Mouse (Mus musculus): ENCODE data around the gene Cacul1. TPM values are rescaled to one million over a fixed set of nuclear protein-coding genes. Genes with fewer than 3 reads are reported as not detected.

The Cacul1 gene
- polyA plus RNA-seq, 1 experiment: 21.8 TPM

- Histone ChIP-seq H3K27me3 (ENCODE audit: control insufficient read depth, insufficient read depth, low read length) (no peaks in the 10 kb centered on the region; the same call in 1 of the 2 replicates), H3K4me3 (replicated peaks; ENCODE audit: insufficient read depth, low read depth, low read length) (no peak overlapping the region), H3K4me1 (ENCODE audit: control insufficient read depth, insufficient read depth, low read length) (no peaks in the 10 kb centered on the region), H3K27ac (ENCODE audit: insufficient read depth, low read length) (no peak overlapping the region)
- no peak for DNase-seq
- WGBS: 70% methylated on average over 3 of the region's 3 CpGs
- no peak for TF ChIP-seq POLR2A (IDR thresholded peaks at IDR 0.05; ENCODE audit: borderline replicate concordance, insufficient read depth, low read length)
- TF ChIP-seq CTCF (IDR thresholded peaks at IDR 0.05; ENCODE audit: borderline replicate concordance, insufficient read depth, low read depth, low read length): no peak
Measured at GRCm38 (mm10) chr19:60495772-60496171, 85.1 kb downstream of the Cacul1 start.

- H3K4me3 ChIP-seq (replicated peaks; ENCODE audit: insufficient read depth, low read depth, low read length): no peak overlapping the region
- H3K27me3 ChIP-seq (ENCODE audit: control insufficient read depth, insufficient read depth, low read length): no peaks in the 10 kb centered on the region
- peak; percentile 15 to 47 for DNase-seq
- no peaks in the 10 kb centered on the region for H3K4me1 ChIP-seq (ENCODE audit: control insufficient read depth, insufficient read depth, low read length)
- TF ChIP-seq POLR2A (IDR thresholded peaks at IDR 0.05; ENCODE audit: borderline replicate concordance, insufficient read depth, low read length) (no peak), CTCF (IDR thresholded peaks at IDR 0.05; ENCODE audit: borderline replicate concordance, insufficient read depth, low read depth, low read length) (no peak)
- H3K27ac ChIP-seq (ENCODE audit: insufficient read depth, low read length): no peak overlapping the region
- 44% methylated on average over 1 of the region's 1 CpGs for WGBS
Measured at GRCm38 (mm10) chr19:60489566-60489965, 91.3 kb downstream of the Cacul1 start.

GRCm38 (mm10) chr19:60485261-60485660 lies 95.6 kb downstream of the Cacul1 start:
- Histone ChIP-seq H3K27me3 (ENCODE audit: control insufficient read depth, insufficient read depth, low read length) (no peaks in the 10 kb centered on the region), H3K27ac (ENCODE audit: insufficient read depth, low read length) (no peak overlapping the region), H3K4me3 (replicated peaks; ENCODE audit: insufficient read depth, low read depth, low read length) (no peak overlapping the region), H3K4me1 (ENCODE audit: control insufficient read depth, insufficient read depth, low read length) (no peaks in the 10 kb centered on the region)
- DNase-seq: no peak
- TF ChIP-seq POLR2A (IDR thresholded peaks at IDR 0.05; ENCODE audit: borderline replicate concordance, insufficient read depth, low read length) (no peak), CTCF (IDR thresholded peaks at IDR 0.05; ENCODE audit: borderline replicate concordance, insufficient read depth, low read depth, low read length) (no peak)

- Histone ChIP-seq H3K4me1 (ENCODE audit: control insufficient read depth, insufficient read depth, low read length) (no peaks in the 10 kb centered on the region), H3K4me3 (replicated peaks; ENCODE audit: insufficient read depth, low read depth, low read length) (no peak overlapping the region), H3K27me3 (ENCODE audit: control insufficient read depth, insufficient read depth, low read length) (no peaks in the 10 kb centered on the region), H3K27ac (ENCODE audit: insufficient read depth, low read length) (no peak overlapping the region)
- DNase-seq: no peak
- 50% methylated on average over 1 of the region's 1 CpGs for WGBS
- TF ChIP-seq CTCF (IDR thresholded peaks at IDR 0.05; ENCODE audit: borderline replicate concordance, insufficient read depth, low read depth, low read length): no peak
- no peak for TF ChIP-seq POLR2A (IDR thresholded peaks at IDR 0.05; ENCODE audit: borderline replicate concordance, insufficient read depth, low read length)
Measured at GRCm38 (mm10) chr19:60478859-60479258, 102.0 kb downstream of the Cacul1 start.

GRCm38 (mm10) chr19:60477788-60478187 lies 103.0 kb downstream of the Cacul1 start:
- Histone ChIP-seq H3K27ac (ENCODE audit: insufficient read depth, low read length) (no peak overlapping the region), H3K4me3 (replicated peaks; ENCODE audit: insufficient read depth, low read depth, low read length) (no peak overlapping the region), H3K27me3 (ENCODE audit: control insufficient read depth, insufficient read depth, low read length) (no peaks in the 10 kb centered on the region; the same call in 1 of the 2 replicates), H3K4me1 (ENCODE audit: control insufficient read depth, insufficient read depth, low read length) (no peaks in the 10 kb centered on the region)
- DNase-seq: no peak
- 46% methylated on average over 2 of the region's 2 CpGs for WGBS
- TF ChIP-seq POLR2A (IDR thresholded peaks at IDR 0.05; ENCODE audit: borderline replicate concordance, insufficient read depth, low read length) (no peak), CTCF (IDR thresholded peaks at IDR 0.05; ENCODE audit: borderline replicate concordance, insufficient read depth, low read depth, low read length) (no peak)

Other genes with a start within 250 kb of the Cacul1 start
- gene Prlhr, start 112.7 kb downstream of the Cacul1 start, polyA plus RNA-seq (2012; rRNA removed): 0.90 and 0.93 TPM in 2 replicates
- 10.0 and 11.4 TPM in 2 replicates for gene Nanos1, start 175.0 kb upstream of the Cacul1 start, polyA plus RNA-seq (2012; rRNA removed)
- 69.0 and 73.5 TPM in 2 replicates for gene Eif3a, start 209.6 kb upstream of the Cacul1 start, polyA plus RNA-seq (2012; rRNA removed)
- 60.3 and 62.5 TPM in 2 replicates for gene Fam45a, start 230.6 kb upstream of the Cacul1 start, polyA plus RNA-seq (2012; rRNA removed)